Mouse (Mus musculus) C2C12 (cell line): Measurements from ENCODE around the gene Hrc.
A peak's percentile ranks its signal among the peaks of the same experiment; 100 is the strongest.

ENCODE experiments used
- CTCF ChIP-seq: IDR thresholded peaks from one replicate; pipeline ENCODE4 v1.5.1; 2011; ENCODE audit not compliant: control insufficient read depth, insufficient read depth, insufficient read length
- MAX ChIP-seq: IDR thresholded peaks from one replicate; pipeline ENCODE4 v1.6.1; 2011; ENCODE audit warnings: mild to moderate bottlenecking, control low read depth
- MYOG ChIP-seq: IDR thresholded peaks from one replicate; pipeline ENCODE4 v1.6.1; 2011; ENCODE audit not compliant: control insufficient read depth, insufficient read length; ENCODE audit errors: extremely low read depth
- USF1 ChIP-seq: IDR thresholded peaks from one replicate; pipeline ENCODE4 v1.6.1; 2011; ENCODE audit warnings: low read depth, mild to moderate bottlenecking, control low read depth, moderate library complexity

- TF ChIP-seq MYOG (no peak), CTCF (no peak), MAX (peak; percentile 12), USF1 (no peak)
Observed at GRCm38 (mm10) chr7:45312686-45313453, 22.2 kb upstream of the Hrc start.
